Mouse (Mus musculus): ENCODE measurements around the gene Cryba2.

Gene Cryba2

GRCm38 (mm10) chr1:74848946-74849345 lies 44.0 kb downstream of the Cryba2 start:
- no peak for DNase-seq

DNA sequence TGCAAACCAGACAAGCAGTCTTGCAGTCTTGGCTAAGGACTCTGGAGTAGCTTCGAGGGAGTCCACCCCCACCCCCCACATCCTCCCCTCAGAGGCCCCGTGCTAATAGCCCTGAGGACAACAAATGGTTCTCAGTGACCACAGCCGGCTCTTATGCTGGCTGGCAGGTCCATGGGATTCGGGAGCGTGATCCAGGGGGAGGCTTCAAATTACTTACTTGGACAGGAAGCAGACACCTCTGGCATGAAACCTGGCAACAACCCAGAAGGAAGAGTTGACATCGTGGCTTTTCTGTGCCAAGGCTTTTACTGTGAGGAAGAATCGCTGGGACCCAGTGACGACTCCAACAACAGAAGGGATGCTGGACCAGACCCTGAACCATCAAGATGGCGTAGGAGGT lies 46.6 kb downstream of the Cryba2 start:
- no peak for DNase-seq

- no peak for DNase-seq
These were observed 49.9 kb downstream of the Cryba2 start for GRCm38 (mm10) chr1:74843090-74843489.
